Mouse (Mus musculus): ENCODE measurements around the gene Asb2.

- TF ChIP-seq CTCF (IDR thresholded peaks at IDR 0.05; ENCODE audit: borderline replicate concordance, insufficient read depth, low read depth, low read length) (no peak), POLR2A (IDR thresholded peaks at IDR 0.05; ENCODE audit: borderline replicate concordance, insufficient read depth, low read length) (no peak)
Observed at GRCm38 (mm10) chr12:103358951-103359801, 3.4 kb upstream of the Asb2 start.

Data from cerebellum, adult 2 months (tissue).